Mouse (Mus musculus) cerebellum, postnatal 36 days (tissue): ENCODE results near the gene Olfr894.
"Not testable (repeated sequence)": the region's sequence is repeated elsewhere in the genome, so short reads cannot be mapped to it uniquely, and the experiment has no call there.

Experiments
- DNase-seq, 2 experiments: peaks; one replicate each; pipeline ENCODE4 v3.0.0; 2021 to 2022; ENCODE audit warnings: mixed read lengths in 2 of 2

Olfr894 gene

DNA sequence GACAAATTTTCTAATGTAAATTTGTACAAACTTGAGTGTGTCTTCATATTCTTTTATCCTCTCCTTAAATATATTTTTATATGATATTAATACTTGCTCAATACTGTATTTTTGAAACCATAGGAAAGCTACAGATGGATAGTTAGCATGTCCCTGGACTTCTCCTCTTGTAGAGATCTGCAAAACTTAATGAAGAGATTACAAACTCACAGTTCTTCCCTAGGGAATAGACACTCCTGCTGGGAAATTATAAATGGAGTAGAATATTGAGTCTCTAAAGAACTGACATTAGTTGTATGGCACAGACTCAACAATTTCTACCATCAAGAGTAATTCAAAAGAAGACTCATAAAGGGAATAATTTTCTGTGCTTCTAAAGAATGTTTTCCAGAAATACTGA is at the start of gene Olfr894:
Gene Olfr894 (plus strand): TSS at position 301 of the 400 bp plus-strand sequence.
- no peak for DNase-seq

DNA sequence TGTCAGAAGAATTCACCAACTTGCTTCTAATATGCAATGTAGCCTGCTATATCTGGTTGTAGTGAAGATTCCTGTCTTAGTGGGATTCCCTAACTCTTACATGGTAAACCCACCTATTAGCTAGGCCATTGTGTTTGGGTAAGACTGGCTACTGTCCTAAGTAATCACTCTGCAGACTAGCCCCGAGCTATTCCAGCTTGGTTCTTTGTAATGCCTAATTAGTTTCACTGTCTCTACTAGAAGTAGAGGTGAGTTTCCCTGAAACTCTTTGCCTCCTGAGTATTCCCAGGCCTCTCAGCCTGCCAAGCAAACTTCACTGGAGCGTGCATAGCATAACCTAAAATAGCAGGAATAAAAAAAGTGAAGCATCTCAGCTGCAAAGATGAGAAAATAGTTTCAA is 49.5 kb upstream of the Olfr894 start:
- DNase-seq, result not testable (repeated sequence)

DNA sequence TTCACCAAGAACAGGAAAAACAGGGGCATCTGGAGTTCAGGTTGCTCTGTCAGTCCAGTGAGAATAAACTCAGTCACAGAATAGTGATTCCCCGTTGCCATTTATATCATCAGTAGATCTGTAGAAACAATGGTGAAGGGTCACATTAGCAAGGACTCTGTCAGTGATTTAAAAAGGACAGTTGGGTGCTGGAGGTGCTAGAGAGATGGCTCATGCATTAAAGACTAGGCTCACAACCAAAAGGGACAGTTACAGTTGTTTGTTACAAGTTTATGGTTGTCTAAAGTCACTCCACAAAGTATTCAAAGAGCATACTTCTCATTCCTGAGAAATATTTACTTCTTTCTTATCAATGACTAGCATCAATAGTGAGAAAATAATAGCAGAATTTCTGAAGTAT is 37.1 kb upstream of the Olfr894 start, which contains the start of gene Olfr891:
Gene Olfr891 (minus strand): TSS at position 101 of the 400 bp plus-strand sequence.
- no peak for DNase-seq

DNA sequence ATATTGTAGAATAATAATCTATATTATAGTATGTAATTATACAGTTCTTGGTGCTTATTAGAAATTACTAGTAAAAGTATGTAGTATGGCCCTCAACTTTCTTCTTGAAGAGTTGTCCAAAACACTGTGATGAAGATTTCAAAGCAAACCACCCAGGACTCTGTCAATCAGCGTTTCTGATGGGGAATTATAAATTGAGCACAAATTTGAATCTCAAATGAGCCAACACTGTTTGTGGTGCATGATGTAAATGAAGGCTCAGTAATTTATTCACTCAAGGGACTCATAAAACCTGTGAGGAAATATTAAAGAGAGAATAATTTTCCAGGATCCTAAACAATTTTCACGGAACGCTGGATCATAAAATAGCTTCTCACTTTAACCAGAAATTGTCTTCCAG is 9.8 kb upstream of the Olfr894 start, which contains the start of gene Olfr893:
Gene Olfr893 (plus strand): TSS at position 301 of the 400 bp plus-strand sequence.
- no peak for DNase-seq

DNA sequence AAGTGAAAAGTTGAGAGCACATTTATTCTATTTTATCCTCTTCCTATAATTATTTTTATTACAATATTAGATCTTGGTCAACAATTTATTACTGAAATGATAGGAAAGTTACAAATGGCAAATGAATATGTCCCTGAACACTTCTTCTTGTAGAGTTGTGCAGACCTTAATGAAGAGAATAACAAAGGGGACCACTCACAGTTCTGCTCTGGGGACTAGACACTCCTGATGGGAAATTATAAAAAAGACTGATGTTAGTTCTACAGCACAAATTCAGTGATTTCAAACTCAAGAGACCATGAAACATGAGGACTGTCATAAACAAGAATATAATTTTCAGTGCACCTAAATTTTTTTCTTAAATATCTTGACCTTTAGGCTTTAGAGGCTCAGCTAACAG is 34.6 kb downstream of the Olfr894 start, which contains the start of gene Olfr143:
Gene Olfr143 (plus strand): TSS at position 301 of the 400 bp plus-strand sequence.
- DNase-seq, result no peak

DNA sequence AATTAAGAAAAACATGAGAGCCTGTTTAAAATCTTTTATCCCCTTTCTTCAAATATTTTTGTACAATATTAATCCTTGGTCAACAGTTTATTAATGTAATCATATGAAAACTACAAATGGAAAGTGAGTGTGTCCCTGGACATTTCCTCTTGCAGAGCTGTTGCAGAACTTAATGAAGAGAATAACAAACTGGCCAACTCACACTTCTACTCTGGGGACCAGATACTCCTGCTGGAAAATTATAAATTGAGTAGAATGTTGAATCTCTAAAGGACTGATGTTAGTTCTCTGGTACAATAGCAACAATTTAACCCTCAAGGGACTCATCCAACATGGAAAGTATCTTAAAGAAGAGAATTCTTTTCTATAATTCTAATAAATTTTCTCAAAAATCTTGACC is 49.7 kb downstream of the Olfr894 start, which contains the start of gene Olfr895:
Gene Olfr895 (plus strand): TSS at position 301 of the 400 bp plus-strand sequence.
- DNase-seq, result no peak
